Mouse (Mus musculus): ENCODE data around the gene Ccdc148.

The Ccdc148 gene

GRCm38 (mm10) chr2:59160605-59160963 is at the start of gene Ccdc148, which contains the start of gene Pkp4:
Gene Ccdc148 (minus strand): TSS chr2:59160683.
Gene Pkp4 (plus strand): TSS chr2:59160850.
- peak; percentile 95 to 96 for DNase-seq (ENCODE audit: low spot score in 2 of 2)

- no peak for DNase-seq (ENCODE audit: low spot score in 2 of 2)
Observed at GRCm38 (mm10) chr2:59208276-59208675, 47.8 kb upstream of the Ccdc148 start.

- no peak for DNase-seq (ENCODE audit: low spot score in 2 of 2)
Observed at GRCm38 (mm10) chr2:59207725-59208124, 47.2 kb upstream of the Ccdc148 start.

GRCm38 (mm10) chr2:59207240-59207639 is 46.8 kb upstream of the Ccdc148 start:
- DNase-seq (ENCODE audit: low spot score in 2 of 2) = peak; percentile 26 to 27

GRCm38 (mm10) chr2:59206190-59206589 is 45.7 kb upstream of the Ccdc148 start:
- no peak for DNase-seq (ENCODE audit: low spot score in 2 of 2)

- DNase-seq (ENCODE audit: low spot score in 2 of 2) = no peak
Observed at GRCm38 (mm10) chr2:59205092-59205491, 44.6 kb upstream of the Ccdc148 start.

- no peak for DNase-seq (ENCODE audit: low spot score in 2 of 2)
Observed at GRCm38 (mm10) chr2:59203627-59204425, 43.3 kb upstream of the Ccdc148 start.

- no peak for DNase-seq (ENCODE audit: low spot score in 2 of 2)
Observed at GRCm38 (mm10) chr2:59202930-59203329, 42.4 kb upstream of the Ccdc148 start.

GRCm38 (mm10) chr2:59200511-59200910 is 40.0 kb upstream of the Ccdc148 start:
- no peak for DNase-seq (ENCODE audit: low spot score in 2 of 2)

GRCm38 (mm10) chr2:59199476-59199976 is 39.0 kb upstream of the Ccdc148 start:
- no peak for DNase-seq (ENCODE audit: low spot score in 2 of 2)

- DNase-seq (ENCODE audit: low spot score in 2 of 2) = no peak
Observed at GRCm38 (mm10) chr2:59197156-59197555, 36.7 kb upstream of the Ccdc148 start.

GRCm38 (mm10) chr2:59193117-59193516 is 32.6 kb upstream of the Ccdc148 start:
- DNase-seq (ENCODE audit: low spot score in 2 of 2) = no peak

- no peak for DNase-seq (ENCODE audit: low spot score in 2 of 2)
Observed at GRCm38 (mm10) chr2:59191466-59191865, 31.0 kb upstream of the Ccdc148 start.

- DNase-seq (ENCODE audit: low spot score in 2 of 2) = no peak
Observed at GRCm38 (mm10) chr2:59190186-59190585, 29.7 kb upstream of the Ccdc148 start.

- DNase-seq (ENCODE audit: low spot score in 2 of 2) = no peak
Observed at GRCm38 (mm10) chr2:59189661-59190185, 29.2 kb upstream of the Ccdc148 start.

- DNase-seq (ENCODE audit: low spot score in 2 of 2) = no peak
Observed at GRCm38 (mm10) chr2:59188306-59188705, 27.8 kb upstream of the Ccdc148 start.

GRCm38 (mm10) chr2:59186966-59187365 is 26.5 kb upstream of the Ccdc148 start:
- DNase-seq (ENCODE audit: low spot score in 2 of 2) = no peak

GRCm38 (mm10) chr2:59186122-59186521 is 25.6 kb upstream of the Ccdc148 start:
- no peak for DNase-seq (ENCODE audit: low spot score in 2 of 2)

GRCm38 (mm10) chr2:59184107-59185064 is 23.9 kb upstream of the Ccdc148 start:
- no peak for DNase-seq (ENCODE audit: low spot score in 2 of 2)

GRCm38 (mm10) chr2:59183541-59183940 is 23.1 kb upstream of the Ccdc148 start:
- no peak for DNase-seq (ENCODE audit: low spot score in 2 of 2)

- DNase-seq (ENCODE audit: low spot score in 2 of 2) = no peak
Observed at GRCm38 (mm10) chr2:59181321-59182113, 21.0 kb upstream of the Ccdc148 start.

Data from heart, adult 9 months (tissue).